Mouse (Mus musculus): ENCODE results near the gene Acnat2. TPM values are rescaled to one million over a fixed set of nuclear protein-coding genes. Genes with fewer than 3 reads are reported as not detected.
"Not testable (repeated sequence)": the region's sequence is repeated elsewhere in the genome, so short reads cannot be mapped to it uniquely, and the experiment has no call there.

The Acnat2 gene
- polyA plus RNA-seq (2015; fragmentation: Nextera tagmentation; extraction: Ambion mirVana), result not detected in 2 replicates

- not testable (repeated sequence) for H3K4me1 ChIP-seq (ENCODE audit: insufficient read depth, low read depth, low read length); H3K27me3 ChIP-seq (replicated peaks; ENCODE audit: insufficient read depth, low read length); DNase-seq (ENCODE audit: low spot score); H3K4me3 ChIP-seq (ENCODE audit: low read depth, low read length); ATAC-seq; H3K36me3 ChIP-seq (ENCODE audit: insufficient read depth, low read length); H3K4me2 ChIP-seq (replicated peaks; ENCODE audit: low read depth, low read length); H3K27ac ChIP-seq (ENCODE audit: low read length); H3K9me3 ChIP-seq (ENCODE audit: low read length); H3K9ac ChIP-seq (replicated peaks; ENCODE audit: low read depth)
- WGBS, result 76% methylated on average over 5 of the region's 5 CpGs
These were observed at the start of gene Acnat2 for GRCm38 (mm10) chr4:49407957-49408356. Gene Acnat2 (minus strand): TSS chr4:49408151.

GRCm38 (mm10) chr4:49456171-49456570 lies 48.2 kb upstream of the Acnat2 start:
- H3K27me3 ChIP-seq (replicated peaks; ENCODE audit: insufficient read depth, low read length), result no peaks in the 10 kb centered on the region
- H3K4me1 ChIP-seq (ENCODE audit: insufficient read depth, low read depth, low read length), result no peaks in the 10 kb centered on the region
- DNase-seq (ENCODE audit: low spot score) (peak; percentile 9), ATAC-seq (no peak)
- no peak overlapping the region for H3K27ac ChIP-seq (ENCODE audit: low read length)
- no peak overlapping the region for H3K4me3 ChIP-seq (ENCODE audit: low read depth, low read length)
- no peak overlapping the region for H3K4me2 ChIP-seq (replicated peaks; ENCODE audit: low read depth, low read length)
- 58% methylated on average over 2 of the region's 2 CpGs for WGBS
- no peak overlapping the region for H3K9ac ChIP-seq (replicated peaks; ENCODE audit: low read depth)
- no peaks in the 10 kb centered on the region for H3K36me3 ChIP-seq (ENCODE audit: insufficient read depth, low read length)
- TF ChIP-seq CTCF (IDR thresholded peaks at IDR 0.05) (no peak), EP300 (IDR thresholded peaks at IDR 0.05) (no peak)
- H3K9me3 ChIP-seq (ENCODE audit: low read length), result no peaks in the 10 kb centered on the region

GRCm38 (mm10) chr4:49451848-49452551 lies 44.0 kb upstream of the Acnat2 start:
- WGBS, result 39% methylated on average over 1 of the region's 1 CpGs
- Histone ChIP-seq H3K9me3 (ENCODE audit: low read length) (no peaks in the 10 kb centered on the region), H3K4me1 (ENCODE audit: insufficient read depth, low read depth, low read length) (no peaks in the 10 kb centered on the region), H3K4me3 (ENCODE audit: low read depth, low read length) (no peak overlapping the region), H3K36me3 (ENCODE audit: insufficient read depth, low read length) (no peaks in the 10 kb centered on the region), H3K4me2 (replicated peaks; ENCODE audit: low read depth, low read length) (no peak overlapping the region), H3K27ac (ENCODE audit: low read length) (no peak overlapping the region), H3K27me3 (replicated peaks; ENCODE audit: insufficient read depth, low read length) (no peaks in the 10 kb centered on the region), H3K9ac (replicated peaks; ENCODE audit: low read depth) (no peak overlapping the region)
- DNase-seq (ENCODE audit: low spot score), result no peak
- ATAC-seq, result no peak
- no peak for TF ChIP-seq EP300 (IDR thresholded peaks at IDR 0.05)
- TF ChIP-seq CTCF (IDR thresholded peaks at IDR 0.05), result no peak

GRCm38 (mm10) chr4:49451133-49451847 lies 43.3 kb upstream of the Acnat2 start:
- ATAC-seq, result 0 out of 2 replicates have a peak, but pooled peaks have one; percentile 30
- H3K9me3 ChIP-seq (ENCODE audit: low read length); H3K27ac ChIP-seq (ENCODE audit: low read length); H3K4me1 ChIP-seq (ENCODE audit: insufficient read depth, low read depth, low read length); H3K36me3 ChIP-seq (ENCODE audit: insufficient read depth, low read length); H3K4me2 ChIP-seq (replicated peaks; ENCODE audit: low read depth, low read length); H3K27me3 ChIP-seq (replicated peaks; ENCODE audit: insufficient read depth, low read length); H3K9ac ChIP-seq (replicated peaks; ENCODE audit: low read depth); H3K4me3 ChIP-seq (ENCODE audit: low read depth, low read length); DNase-seq (ENCODE audit: low spot score): not testable (repeated sequence)
- no CpG with 5 or more reads among the region's 1 CpGs for WGBS

GRCm38 (mm10) chr4:49436968-49437367 lies 29.0 kb upstream of the Acnat2 start:
- H3K4me1 ChIP-seq (ENCODE audit: insufficient read depth, low read depth, low read length); DNase-seq (ENCODE audit: low spot score); H3K27ac ChIP-seq (ENCODE audit: low read length); H3K27me3 ChIP-seq (replicated peaks; ENCODE audit: insufficient read depth, low read length); H3K4me2 ChIP-seq (replicated peaks; ENCODE audit: low read depth, low read length); H3K9ac ChIP-seq (replicated peaks; ENCODE audit: low read depth); H3K36me3 ChIP-seq (ENCODE audit: insufficient read depth, low read length); H3K9me3 ChIP-seq (ENCODE audit: low read length); ATAC-seq; H3K4me3 ChIP-seq (ENCODE audit: low read depth, low read length): not testable (repeated sequence)
- 94% methylated on average over 3 of the region's 3 CpGs for WGBS

GRCm38 (mm10) chr4:49410151-49410550 lies 2.2 kb upstream of the Acnat2 start:
- not testable (repeated sequence) for H3K36me3 ChIP-seq (ENCODE audit: insufficient read depth, low read length); H3K4me2 ChIP-seq (replicated peaks; ENCODE audit: low read depth, low read length); H3K27me3 ChIP-seq (replicated peaks; ENCODE audit: insufficient read depth, low read length); H3K9ac ChIP-seq (replicated peaks; ENCODE audit: low read depth); H3K4me3 ChIP-seq (ENCODE audit: low read depth, low read length); DNase-seq (ENCODE audit: low spot score); H3K4me1 ChIP-seq (ENCODE audit: insufficient read depth, low read depth, low read length); H3K9me3 ChIP-seq (ENCODE audit: low read length); ATAC-seq; H3K27ac ChIP-seq (ENCODE audit: low read length)
- WGBS, result 68% methylated on average over 2 of the region's 2 CpGs
